Mouse (Mus musculus): Measurements from ENCODE around the gene Cdkl3. TPM values are rescaled to one million over a fixed set of nuclear protein-coding genes. Genes with fewer than 3 reads are reported as not detected.

Gene Cdkl3
- 12.8 and 21.7 TPM in 2 replicates for total RNA-seq (2017)

GRCm38 (mm10) chr11:52003772-52004528 is at the start of gene Cdkl3:
TSS of gene Cdkl3 (plus strand) at chr11:52004221.
- peak; percentile 85 for ATAC-seq (ENCODE audit: extremely low read depth, insufficient number of reproducible peaks, low FRiP score, poor library complexity, severe bottlenecking)

GRCm38 (mm10) chr11:51956112-51956511 is 47.9 kb upstream of the Cdkl3 start:
- no peak for ATAC-seq (ENCODE audit: extremely low read depth, insufficient number of reproducible peaks, low FRiP score, poor library complexity, severe bottlenecking)

DNA sequence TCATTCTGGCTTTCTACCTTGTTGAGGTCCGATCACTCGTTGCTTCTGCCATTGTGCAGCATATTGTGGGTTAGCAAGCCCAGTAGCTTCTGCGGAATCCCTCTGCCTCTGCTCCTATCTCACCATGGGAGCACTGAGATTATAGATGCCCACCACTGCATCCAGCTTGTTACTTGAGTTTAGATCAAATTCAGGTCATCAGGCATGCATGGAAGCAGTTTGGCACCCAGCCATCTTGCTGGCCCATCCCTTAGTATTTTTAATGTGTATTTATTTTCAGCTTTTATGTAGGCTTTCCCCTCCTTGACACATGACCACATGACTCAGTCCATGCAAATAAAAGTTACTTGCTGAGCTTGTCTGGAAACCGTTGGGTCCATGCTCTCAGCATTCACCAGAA is 46.3 kb upstream of the Cdkl3 start:
- no peak for ATAC-seq (ENCODE audit: extremely low read depth, insufficient number of reproducible peaks, low FRiP score, poor library complexity, severe bottlenecking)

GRCm38 (mm10) chr11:51959511-51959910 is 44.5 kb upstream of the Cdkl3 start:
- ATAC-seq (ENCODE audit: extremely low read depth, insufficient number of reproducible peaks, low FRiP score, poor library complexity, severe bottlenecking): no peak

GRCm38 (mm10) chr11:51960061-51960460 is 44.0 kb upstream of the Cdkl3 start:
- ATAC-seq (ENCODE audit: extremely low read depth, insufficient number of reproducible peaks, low FRiP score, poor library complexity, severe bottlenecking): no peak

DNA sequence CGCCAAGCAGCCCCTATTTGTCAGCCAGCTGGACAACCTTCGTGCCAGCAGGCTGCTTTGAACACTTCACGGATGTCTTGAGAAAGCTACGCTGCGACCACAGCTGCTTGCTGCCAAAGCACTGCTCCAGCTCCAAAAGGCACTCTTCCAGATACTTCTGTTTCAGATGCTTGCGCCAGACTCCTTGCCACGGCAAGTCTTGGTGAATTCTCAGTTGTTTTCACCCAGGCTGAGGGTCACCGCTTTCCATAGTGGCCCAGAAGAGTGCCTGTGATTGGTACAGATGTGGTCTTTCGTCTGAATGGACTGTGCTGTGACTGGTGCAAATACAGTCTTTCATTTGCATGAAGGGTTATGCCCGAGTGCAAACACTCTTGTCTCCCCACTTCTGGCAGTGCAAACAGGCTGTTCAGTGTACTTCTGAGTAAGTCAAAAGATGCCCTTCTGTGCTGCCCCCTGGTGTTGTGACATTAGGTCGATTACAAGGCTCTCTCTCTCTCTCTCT is 43.0 kb upstream of the Cdkl3 start:
- peak; percentile 19; the same call in 1 of the 2 replicates for ATAC-seq (ENCODE audit: extremely low read depth, insufficient number of reproducible peaks, low FRiP score, poor library complexity, severe bottlenecking)

- no peak for ATAC-seq (ENCODE audit: extremely low read depth, insufficient number of reproducible peaks, low FRiP score, poor library complexity, severe bottlenecking)
Measured at GRCm38 (mm10) chr11:51961761-51962160, 42.3 kb upstream of the Cdkl3 start.

- no peak for ATAC-seq (ENCODE audit: extremely low read depth, insufficient number of reproducible peaks, low FRiP score, poor library complexity, severe bottlenecking)
Measured at GRCm38 (mm10) chr11:51962277-51962676, 41.7 kb upstream of the Cdkl3 start.

GRCm38 (mm10) chr11:51966651-51967050 is 37.4 kb upstream of the Cdkl3 start:
- ATAC-seq (ENCODE audit: extremely low read depth, insufficient number of reproducible peaks, low FRiP score, poor library complexity, severe bottlenecking): no peak

DNA sequence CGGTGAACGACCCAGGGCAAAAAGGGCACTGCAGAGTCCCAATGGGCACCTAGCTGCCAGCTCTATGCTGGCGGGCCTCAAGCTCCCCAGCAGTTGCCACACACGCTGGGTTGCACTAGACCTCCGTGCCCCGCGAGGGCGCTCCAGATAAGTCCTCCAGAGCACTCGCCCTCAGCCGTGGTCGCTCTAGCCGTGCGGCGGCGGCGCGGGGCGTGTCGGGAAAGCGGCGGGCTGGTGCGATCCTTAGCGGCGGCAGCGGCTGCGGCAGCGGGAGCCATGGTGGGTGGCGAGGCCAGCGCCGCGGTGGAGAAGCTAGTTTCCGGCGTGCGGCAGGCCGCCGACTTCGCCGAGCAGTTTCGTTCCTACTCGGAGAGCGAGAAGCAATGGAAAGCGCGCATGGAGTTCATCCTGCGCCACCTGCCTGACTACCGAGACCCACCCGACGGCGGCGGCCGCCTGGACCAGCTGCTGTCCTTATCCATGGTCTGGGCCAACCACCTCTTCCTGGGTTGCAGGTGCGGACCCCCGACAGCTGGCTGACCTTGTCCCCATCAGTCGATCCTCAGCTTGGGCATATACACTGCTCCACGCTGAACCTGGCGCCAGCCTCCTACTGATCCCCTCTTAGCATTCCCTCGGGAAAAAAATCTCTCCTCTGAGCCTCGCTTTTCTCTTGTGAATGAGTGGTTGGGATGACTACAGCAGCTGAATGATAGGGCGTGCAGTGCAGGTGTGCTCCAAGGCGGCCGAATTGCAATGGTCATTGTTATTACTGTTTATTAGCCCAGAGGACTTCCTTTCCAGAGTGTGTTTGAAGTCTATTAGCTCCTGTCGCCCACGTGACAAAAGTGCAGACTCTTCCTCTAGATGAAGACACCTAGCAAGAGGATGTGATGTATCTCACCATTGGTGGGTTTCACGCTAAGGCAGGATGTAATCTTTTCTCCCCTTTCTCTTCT is 36.3 kb upstream of the Cdkl3 start, which contains the start of gene Cdkn2aipnl:
Cdkn2aipnl (plus strand) TSS at position 219 of the 959 bp plus-strand sequence.
- ATAC-seq (ENCODE audit: extremely low read depth, insufficient number of reproducible peaks, low FRiP score, poor library complexity, severe bottlenecking): peak; percentile 98

GRCm38 (mm10) chr11:51968896-51969295 is 35.1 kb upstream of the Cdkl3 start:
- no peak for ATAC-seq (ENCODE audit: extremely low read depth, insufficient number of reproducible peaks, low FRiP score, poor library complexity, severe bottlenecking)

DNA sequence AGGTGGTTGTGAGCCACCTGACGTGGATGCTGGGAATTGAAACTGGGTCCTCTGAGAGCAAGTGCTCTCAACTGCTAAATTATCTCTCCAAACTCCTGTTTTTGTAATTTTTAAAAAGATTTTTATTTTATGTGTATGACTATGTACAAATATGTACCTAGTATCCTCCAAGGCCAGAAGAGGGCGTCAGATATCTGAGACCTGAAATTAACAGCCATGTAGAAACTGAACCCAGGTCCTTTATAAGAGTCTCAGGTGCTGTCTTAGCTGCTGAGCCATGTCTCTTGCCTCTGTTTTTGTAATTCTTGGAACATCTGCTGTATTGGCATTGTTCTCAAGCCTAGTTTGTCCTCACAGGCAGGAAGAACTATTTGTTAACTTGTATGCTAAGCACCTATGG is 34.5 kb upstream of the Cdkl3 start:
- no peak for ATAC-seq (ENCODE audit: extremely low read depth, insufficient number of reproducible peaks, low FRiP score, poor library complexity, severe bottlenecking)

GRCm38 (mm10) chr11:51971644-51972043 is 32.4 kb upstream of the Cdkl3 start:
- ATAC-seq (ENCODE audit: extremely low read depth, insufficient number of reproducible peaks, low FRiP score, poor library complexity, severe bottlenecking): no peak

DNA sequence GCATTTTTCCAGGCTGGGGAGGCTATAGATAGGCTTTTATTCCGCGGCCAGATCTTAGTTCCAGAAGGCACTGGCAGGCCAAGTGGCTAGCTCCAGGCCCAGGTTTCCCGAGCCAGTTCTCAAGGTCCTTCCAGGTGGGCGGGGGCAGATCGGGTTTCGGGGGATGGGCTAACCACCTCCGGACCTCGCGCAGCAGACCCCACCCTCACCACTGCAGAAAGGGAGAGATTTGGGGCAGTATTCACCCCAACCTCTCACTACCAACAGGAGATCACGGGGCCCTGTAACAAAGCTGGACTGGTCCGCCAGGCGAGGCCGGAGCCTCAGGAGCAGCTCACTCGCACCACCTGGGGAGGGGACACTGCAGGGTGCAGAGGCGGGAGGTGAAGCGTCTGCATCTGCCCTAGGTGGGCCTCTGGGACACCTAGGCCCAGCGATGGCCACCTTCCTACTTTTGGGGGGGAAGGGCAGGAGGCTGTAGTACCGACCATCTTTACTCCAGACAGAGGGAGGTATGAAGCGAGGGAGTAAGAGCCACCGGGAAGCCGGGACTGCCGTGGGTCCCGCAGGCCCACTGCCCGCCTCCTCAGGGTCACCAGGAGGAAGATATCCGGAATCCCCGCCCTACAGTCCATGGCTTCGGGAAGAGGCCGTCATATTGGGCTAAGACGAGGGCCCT is 4.3 kb upstream of the Cdkl3 start:
- ATAC-seq (ENCODE audit: extremely low read depth, insufficient number of reproducible peaks, low FRiP score, poor library complexity, severe bottlenecking): 0 out of 2 replicates have a peak, but pooled peaks have one; percentile 0

- peak; percentile 80 for ATAC-seq (ENCODE audit: extremely low read depth, insufficient number of reproducible peaks, low FRiP score, poor library complexity, severe bottlenecking)
Measured at GRCm38 (mm10) chr11:52000290-52000962, 3.6 kb upstream of the Cdkl3 start, which contains the start of gene Ube2b. TSS of gene Ube2b (minus strand) at chr11:52000762.

DNA sequence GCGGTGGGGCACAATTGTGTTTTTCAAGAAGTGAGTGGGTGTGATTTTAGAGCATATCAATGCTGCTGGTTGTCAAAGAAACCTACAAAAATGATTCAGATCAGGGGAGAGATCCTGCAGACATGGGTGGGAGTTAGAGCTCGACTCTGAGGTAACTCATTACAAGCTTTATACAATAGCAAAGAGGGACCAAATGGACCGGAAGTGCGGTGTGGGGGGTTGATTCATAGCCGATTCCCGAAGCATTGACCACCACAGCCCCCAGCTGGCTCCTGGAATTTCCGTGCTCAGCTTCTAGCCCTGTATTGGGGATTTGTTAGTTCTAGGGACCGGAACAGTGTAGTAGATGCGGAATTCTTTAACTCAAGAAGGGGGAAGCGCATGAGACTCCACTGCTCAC is 2.7 kb upstream of the Cdkl3 start:
- no peak for ATAC-seq (ENCODE audit: extremely low read depth, insufficient number of reproducible peaks, low FRiP score, poor library complexity, severe bottlenecking)

- no peak for ATAC-seq (ENCODE audit: extremely low read depth, insufficient number of reproducible peaks, low FRiP score, poor library complexity, severe bottlenecking)
Measured at GRCm38 (mm10) chr11:52001861-52002260, 2.2 kb upstream of the Cdkl3 start.

- no peak for ATAC-seq (ENCODE audit: extremely low read depth, insufficient number of reproducible peaks, low FRiP score, poor library complexity, severe bottlenecking)
Measured at GRCm38 (mm10) chr11:52002842-52003504, 1.0 kb upstream of the Cdkl3 start.
